Mouse (Mus musculus) megakaryocyte, embryonic 14.5 days (primary cell): ENCODE data around the gene Pklr.

Experiments
- FLI1 ChIP-seq: IDR thresholded peaks from 2 replicates; pipeline ENCODE4 v1.6.1; 2012; ENCODE audit warnings: low read length, inconsistent platforms, mixed read lengths
- GATA1 ChIP-seq: IDR thresholded peaks from 3 replicates; pipeline ENCODE4 v1.6.1; 2012; ENCODE audit warnings: mixed read lengths, low read length, inconsistent platforms, borderline replicate concordance

DNA sequence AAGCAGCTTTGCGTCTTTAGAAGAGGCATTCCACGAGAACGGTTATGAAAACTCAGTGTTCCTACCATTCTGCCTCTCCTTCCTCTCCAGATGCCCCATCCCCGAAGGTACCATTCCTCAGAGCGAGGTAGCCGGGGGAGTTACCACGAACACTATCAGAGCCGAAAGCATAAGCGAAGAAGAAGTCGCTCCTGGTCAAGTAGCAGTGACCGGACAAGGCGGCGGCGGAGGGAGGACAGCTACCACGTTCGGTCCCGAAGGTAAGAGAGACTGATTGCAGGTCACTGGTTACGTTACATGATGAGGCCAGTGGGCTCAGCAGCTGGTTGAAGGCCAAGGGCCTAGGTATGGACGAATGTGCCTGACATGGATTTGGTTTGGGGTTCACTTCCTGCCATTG lies 31.0 kb downstream of the Pklr start:
- TF ChIP-seq GATA1 (no peak), FLI1 (no peak)
